Mouse (Mus musculus) G1E-ER4 (cell line): Measurements from ENCODE around the gene Pmvk. TPM values are rescaled to one million over a fixed set of nuclear protein-coding genes. Genes with fewer than 3 reads are reported as not detected.

Experiments used
- GATA1 ChIP-seq: IDR thresholded peaks from one replicate; pipeline ENCODE4 v1.8.0; 2012; ENCODE audit warnings: low read length, inconsistent platforms
- polyA plus RNA-seq: library from polyadenylated mRNA; stranded (reverse); fragments of >175 nt; gene quantifications from 2 replicates; pipeline ENCODE4 v1.2.3, GENCODE M21; 2012

The Pmvk gene
- polyA plus RNA-seq, 1 experiment, result 11.6 TPM

DNA sequence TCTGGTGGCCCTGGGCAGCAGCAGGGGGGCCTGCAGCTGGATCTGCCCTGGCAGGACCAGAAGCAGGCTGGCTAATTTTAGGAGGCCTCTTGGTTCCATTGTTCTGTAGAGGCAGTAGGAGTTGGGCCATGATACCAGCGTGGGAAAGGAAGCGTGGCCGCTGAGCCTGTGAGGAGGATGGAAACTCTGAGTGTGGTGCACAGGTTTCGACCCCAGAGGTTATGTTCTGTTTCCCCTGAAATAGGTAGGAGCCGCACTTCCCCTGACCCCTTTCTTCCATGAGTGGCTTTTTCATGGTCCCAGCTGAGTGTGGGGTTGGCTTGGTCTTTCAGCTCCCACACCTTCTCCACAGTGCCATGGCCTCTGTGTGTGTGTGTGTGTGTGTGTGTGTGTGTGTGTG, 37.2 kb downstream of the Pmvk start:
- no peak for TF ChIP-seq GATA1

DNA sequence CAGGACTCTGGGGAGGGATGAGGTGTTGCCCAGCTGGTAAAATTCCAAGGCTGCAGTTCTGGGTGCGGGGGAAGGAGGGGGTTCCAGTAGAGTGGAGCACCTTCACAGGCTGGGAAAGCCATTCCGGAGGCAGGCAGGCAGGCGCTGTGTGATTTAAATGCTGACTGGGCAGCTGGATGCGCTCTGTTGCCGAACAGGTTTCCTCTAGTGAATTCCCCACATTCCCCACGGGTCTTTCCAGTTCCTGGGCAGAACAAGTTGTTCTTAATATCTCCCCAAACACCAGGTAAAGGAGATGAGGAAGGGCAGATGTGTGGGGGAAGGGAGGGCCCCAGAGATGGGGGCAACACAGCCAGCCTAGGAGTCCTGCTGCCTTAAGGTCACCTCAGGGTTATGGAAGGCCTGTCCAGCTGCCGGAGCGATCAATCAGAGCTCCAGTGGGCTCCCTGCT, 38.4 kb downstream of the Pmvk start:
- TF ChIP-seq GATA1, result no peak

DNA sequence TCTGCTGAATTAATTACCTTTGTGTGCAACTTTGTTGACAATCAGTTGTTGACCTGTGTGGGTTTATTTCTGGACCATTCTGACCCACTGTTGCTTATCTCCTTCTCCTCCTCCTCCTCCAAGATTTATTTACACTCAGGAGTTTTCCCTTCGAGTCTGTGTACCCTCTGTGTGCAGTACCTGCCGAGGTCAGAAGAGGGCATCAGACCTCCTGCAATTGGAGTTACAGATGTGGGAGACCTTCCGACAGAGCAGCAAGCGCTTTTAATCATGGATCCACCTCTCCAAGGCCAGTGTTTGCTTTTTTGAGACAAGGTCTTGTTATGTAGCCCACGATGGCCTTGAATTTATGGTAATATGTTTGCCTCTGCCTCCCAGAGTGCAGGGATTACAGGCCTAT, 40.3 kb downstream of the Pmvk start:
- no peak for TF ChIP-seq GATA1

DNA sequence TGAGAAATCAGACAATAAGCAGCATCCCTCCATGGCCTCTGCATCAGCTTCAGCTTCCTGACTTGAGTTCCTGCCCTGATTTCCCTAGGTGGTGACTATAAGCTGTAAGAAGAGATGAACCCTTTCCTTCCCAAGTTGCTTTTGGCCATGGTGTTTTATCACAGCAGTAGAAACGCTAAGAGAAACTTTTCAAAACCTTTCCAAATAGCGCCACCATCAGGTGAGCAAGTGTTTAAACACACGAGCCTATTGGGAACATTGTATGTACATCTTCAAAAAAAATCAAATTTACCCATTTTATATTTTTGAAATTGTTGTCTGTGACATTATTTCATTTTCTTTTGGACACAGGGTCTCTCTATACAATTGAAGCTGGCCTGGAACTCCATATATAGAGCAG, 42.0 kb downstream of the Pmvk start:
- TF ChIP-seq GATA1, result no peak

GRCm38 (mm10) chr3:89499696-89500095, 45.4 kb downstream of the Pmvk start:
- no peak for TF ChIP-seq GATA1

GRCm38 (mm10) chr3:89501486-89501885, 47.1 kb downstream of the Pmvk start:
- TF ChIP-seq GATA1, result no peak

GRCm38 (mm10) chr3:89502551-89502950, 48.2 kb downstream of the Pmvk start:
- TF ChIP-seq GATA1, result no peak

GRCm38 (mm10) chr3:89508041-89508440, 53.7 kb downstream of the Pmvk start:
- TF ChIP-seq GATA1, result no peak

- no peak for TF ChIP-seq GATA1
Observed at GRCm38 (mm10) chr3:89510979-89511378, 56.6 kb downstream of the Pmvk start.

- no peak for TF ChIP-seq GATA1
Observed at GRCm38 (mm10) chr3:89511400-89511799, 57.1 kb downstream of the Pmvk start.

GRCm38 (mm10) chr3:89512225-89512624, 57.9 kb downstream of the Pmvk start:
- TF ChIP-seq GATA1, result no peak

DNA sequence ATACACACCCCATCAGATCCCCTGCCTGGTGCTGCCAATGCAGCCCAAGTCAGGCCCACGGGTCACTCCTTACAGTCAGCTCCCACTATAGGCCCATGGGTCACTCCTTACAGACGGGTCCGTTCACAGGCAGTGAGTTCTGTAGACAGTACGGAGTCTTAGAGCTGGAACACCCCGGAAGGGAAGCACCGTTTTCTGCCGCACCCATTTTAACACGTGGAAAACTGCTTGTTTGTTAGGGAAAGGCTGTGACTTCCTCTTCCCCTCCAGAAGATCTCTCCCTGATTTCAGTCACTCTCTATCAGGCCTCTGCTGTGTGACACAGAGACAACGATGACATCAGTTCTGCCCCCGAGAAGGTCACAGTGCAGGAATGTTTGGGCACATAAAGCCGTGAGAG, 61.1 kb downstream of the Pmvk start:
- TF ChIP-seq GATA1, result no peak

- no peak for TF ChIP-seq GATA1
Observed at GRCm38 (mm10) chr3:89516321-89516720, 62.0 kb downstream of the Pmvk start.

Other genes starting within 250 kb of the Pmvk start
- 0.19 and 0.37 TPM in 2 replicates for gene Thbs3, start 239.4 kb upstream of the Pmvk start, polyA plus RNA-seq
- 392 and 458 TPM in 2 replicates for gene Mtx1, start 227.5 kb upstream of the Pmvk start, polyA plus RNA-seq
- 0.18 TPM in 1 of 2 replicates, not detected in the other for gene Muc1, start 225.5 kb upstream of the Pmvk start, polyA plus RNA-seq
- gene Krtcap2, start 208.6 kb upstream of the Pmvk start, polyA plus RNA-seq, result 135 and 200 TPM in 2 replicates
- 2.4 and 2.8 TPM in 2 replicates for gene Trim46, start 208.2 kb upstream of the Pmvk start, polyA plus RNA-seq
- gene Dpm3, start 195.2 kb upstream of the Pmvk start, polyA plus RNA-seq, result 119 and 146 TPM in 2 replicates
- gene Slc50a1, start 184.0 kb upstream of the Pmvk start, polyA plus RNA-seq, result not detected in 2 replicates
- gene Efna1, start 173.4 kb upstream of the Pmvk start, polyA plus RNA-seq, result not detected in 2 replicates
- not detected in 2 replicates for gene Efna3, start 131.6 kb upstream of the Pmvk start, polyA plus RNA-seq
- gene Efna4, start 116.5 kb upstream of the Pmvk start, polyA plus RNA-seq, result 0.04 and 0.09 TPM in 2 replicates
- not detected in 2 replicates for gene Adam15, start 104.5 kb upstream of the Pmvk start, polyA plus RNA-seq
- gene Dcst2, start 92.6 kb upstream of the Pmvk start, polyA plus RNA-seq, result not detected in 2 replicates
- gene Dcst1, start 89.3 kb upstream of the Pmvk start, polyA plus RNA-seq, result not detected in 2 replicates
- 39.1 and 39.3 TPM in 2 replicates for gene Zbtb7b, start 59.8 kb upstream of the Pmvk start, polyA plus RNA-seq
- 0.08 TPM in 1 of 2 replicates, not detected in the other for gene Lenep, start 51.7 kb upstream of the Pmvk start, polyA plus RNA-seq
- gene Flad1, start 42.7 kb upstream of the Pmvk start, polyA plus RNA-seq, result 12.0 and 24.0 TPM in 2 replicates
- gene Cks1b, start 36.2 kb upstream of the Pmvk start, polyA plus RNA-seq, result 84.3 and 87.0 TPM in 2 replicates
- gene Shc1, start 36.1 kb upstream of the Pmvk start, polyA plus RNA-seq, result 138 and 171 TPM in 2 replicates
- 160 and 240 TPM in 2 replicates for gene Pygo2, start 24.3 kb upstream of the Pmvk start, polyA plus RNA-seq
- gene Pbxip1, start 17.8 kb upstream of the Pmvk start, polyA plus RNA-seq, result 7.6 and 7.7 TPM in 2 replicates
- not detected in 2 replicates for gene Kcnn3, start 65.6 kb downstream of the Pmvk start, polyA plus RNA-seq